Mouse (Mus musculus) lung, postnatal 0 days (tissue): ENCODE results near the gene Olfr1496. TPM values are rescaled to one million over a fixed set of nuclear protein-coding genes. Genes with fewer than 3 reads are reported as not detected.
"Not testable (repeated sequence)": the region's sequence is repeated elsewhere in the genome, so short reads cannot be mapped to it uniquely, and the experiment has no call there.

Experiments
- ATAC-seq: fragments of 200-750 bp; cut with Nextera tagmentation; 2 replicates; pipeline ENCODE4 v1.8.0; 2017; ENCODE audit warnings: moderate library complexity
- DNase-seq: peaks from one replicate; pipeline ENCODE4 v3.0.0-alpha.2; 2016; ENCODE audit warnings: low spot score
- H3K27ac ChIP-seq: fragments of 300-500 bp; sonication (generic); 2 replicates; pipeline ENCODE4 v1.5.1; 2014; ENCODE audit warnings: antibody characterized with exemption, mild to moderate bottlenecking, low read length, mixed read lengths
- H3K27me3 ChIP-seq: fragments of 300-500 bp; sonication (generic); replicated peaks from 2 replicates; pipeline ENCODE4 v1.6.1; 2014; ENCODE audit warnings: low read length, mixed read lengths; ENCODE audit not compliant: insufficient read depth
- H3K36me3 ChIP-seq: fragments of 300-500 bp; sonication (generic); 2 replicates; pipeline ENCODE4 v1.6.1; 2014; ENCODE audit warnings: low read length, mixed read lengths; ENCODE audit not compliant: insufficient read depth
- H3K4me1 ChIP-seq: fragments of 300-500 bp; sonication (generic); 2 replicates; pipeline ENCODE4 v1.6.1; 2014; ENCODE audit warnings: antibody characterized with exemption, low read depth, low read length, mixed read lengths; ENCODE audit not compliant: insufficient read depth
- H3K4me2 ChIP-seq: fragments of 300-500 bp; sonication (generic); replicated peaks from 2 replicates; pipeline ENCODE4 v1.6.1; 2014; ENCODE audit warnings: low read depth, mild to moderate bottlenecking, low read length, moderate library complexity, mixed read lengths
- H3K4me3 ChIP-seq: fragments of 300-500 bp; sonication (generic); 2 replicates; pipeline ENCODE4 v1.5.1; 2014; ENCODE audit warnings: low read depth, low read length
- H3K9ac ChIP-seq: fragments of 300-500 bp; sonication (generic); replicated peaks from 2 replicates; pipeline ENCODE4 v1.6.1; 2014; ENCODE audit warnings: low read depth, mild to moderate bottlenecking
- H3K9me3 ChIP-seq: fragments of 300-500 bp; sonication (generic); 2 replicates; pipeline ENCODE4 v1.6.1; 2016; ENCODE audit warnings: low read length, mixed read lengths
- CTCF ChIP-seq: IDR thresholded peaks from 2 replicates; pipeline ENCODE4 v1.5.1; 2016; ENCODE audit warnings: antibody characterized with exemption, mild to moderate bottlenecking
- EP300 ChIP-seq: IDR thresholded peaks from 2 replicates; pipeline ENCODE4 v1.6.1; 2016; ENCODE audit warnings: antibody characterized with exemption, mild to moderate bottlenecking, control low read depth
- WGBS: fragments of 180-500 bp; shearing (Covaris S2); extraction: QIAGEN DNeasy Blood & Tissue Kit; methylation state at CpG from one replicate; pipeline ENCODE4 v1.1.7; 2014; 5-methylcytosine and 5-hydroxymethylcytosine counted together
- polyA plus RNA-seq: library from polyadenylated mRNA; unstranded; fragments of >200 nt; fragmentation: Nextera tagmentation; extraction: Ambion mirVana; gene quantifications from 2 replicates; pipeline ENCODE4 v1.2.1, GENCODE M21; 2015

The Olfr1496 gene
- polyA plus RNA-seq, result not detected in 2 replicates

DNA sequence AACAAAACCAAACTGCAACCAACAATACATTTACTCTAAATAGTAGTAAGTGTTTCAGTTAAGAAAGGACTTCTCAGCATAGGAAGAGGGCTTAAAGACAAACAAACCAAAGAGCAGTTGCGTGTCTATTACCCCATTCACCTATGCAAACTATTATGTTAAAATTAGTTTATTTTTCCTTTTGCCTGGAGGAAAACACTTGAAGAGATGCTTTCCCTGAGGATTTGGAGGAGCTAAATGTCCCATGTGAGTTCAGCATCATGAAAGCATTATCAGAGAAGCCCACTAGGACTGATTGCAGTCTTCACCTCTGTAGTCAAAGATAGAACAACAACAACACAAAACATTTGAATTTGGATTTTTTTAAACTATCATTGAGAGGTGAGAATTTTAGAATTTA, at the start of gene Olfr1496:
Gene Olfr1496 (plus strand): TSS at position 301 of the 400 bp plus-strand sequence.
- H3K36me3 ChIP-seq, result no peaks in the 10 kb centered on the region
- DNase-seq, result no peak
- H3K4me1 ChIP-seq, result no peaks in the 10 kb centered on the region
- H3K27me3 ChIP-seq, result no peaks in the 10 kb centered on the region
- H3K9me3 ChIP-seq, result no peaks in the 10 kb centered on the region
- H3K4me3 ChIP-seq, result no peak within 1 kb of the TSS
- TF ChIP-seq CTCF (no peak), EP300 (no peak)
- no peak for ATAC-seq
- H3K27ac ChIP-seq, result no peak within 1 kb of the TSS
- H3K9ac ChIP-seq, result no peak within 1 kb of the TSS
- no peak within 1 kb of the TSS for H3K4me2 ChIP-seq
- 73% methylated on average over 1 of the region's 1 CpGs for WGBS

DNA sequence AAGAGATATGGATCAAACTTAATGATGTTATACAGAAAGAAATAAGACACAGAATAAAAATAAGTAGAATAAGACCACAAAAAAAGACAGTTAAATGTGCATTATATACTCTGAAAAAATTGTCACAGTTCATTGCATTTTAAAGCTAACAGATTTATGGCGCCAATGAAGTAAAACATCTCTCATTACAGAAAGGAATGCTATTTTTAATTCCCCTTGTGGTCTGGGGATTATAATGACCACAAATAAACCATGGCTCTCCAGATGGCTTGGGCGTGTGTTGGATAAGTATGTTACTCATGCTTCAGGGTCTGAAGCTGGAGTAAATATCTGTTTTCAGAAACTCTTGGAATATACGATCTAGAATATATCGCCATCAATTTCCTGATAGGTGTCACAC, 38.2 kb upstream of the Olfr1496 start, which contains the start of gene Olfr1494:
Gene Olfr1494 (plus strand): TSS at position 301 of the 400 bp plus-strand sequence.
- H3K4me2 ChIP-seq, result no peak within 1 kb of the TSS
- no peaks in the 10 kb centered on the region for H3K36me3 ChIP-seq
- ATAC-seq (no peak), DNase-seq (no peak)
- H3K9me3 ChIP-seq, result no peaks in the 10 kb centered on the region
- TF ChIP-seq CTCF (no peak), EP300 (no peak)
- no peak within 1 kb of the TSS for H3K4me3 ChIP-seq
- 82% methylated on average over 4 of the region's 4 CpGs for WGBS
- H3K4me1 ChIP-seq, result no peaks in the 10 kb centered on the region
- no peak within 1 kb of the TSS for H3K27ac ChIP-seq
- no peaks in the 10 kb centered on the region for H3K27me3 ChIP-seq
- no peak within 1 kb of the TSS for H3K9ac ChIP-seq

DNA sequence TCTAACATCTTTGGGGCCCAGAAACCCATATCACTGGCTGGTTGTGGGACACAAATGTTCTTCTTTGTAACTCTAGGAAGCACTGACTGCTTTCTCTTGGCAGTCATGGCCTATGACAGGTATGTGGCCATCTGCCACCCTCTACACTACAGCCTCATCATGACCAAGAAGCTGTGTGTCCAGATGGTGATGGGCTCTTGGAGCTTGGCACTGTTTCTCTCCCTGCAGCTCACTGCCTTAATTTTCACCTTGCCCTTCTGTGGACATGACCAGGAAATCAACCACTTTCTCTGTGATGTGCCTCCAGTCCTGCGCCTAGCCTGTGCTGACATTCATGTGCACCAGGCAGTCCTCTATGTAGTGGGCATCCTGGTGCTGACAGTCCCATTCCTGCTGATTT, 28.3 kb upstream of the Olfr1496 start:
- H3K4me3 ChIP-seq, result no peak overlapping the region

DNA sequence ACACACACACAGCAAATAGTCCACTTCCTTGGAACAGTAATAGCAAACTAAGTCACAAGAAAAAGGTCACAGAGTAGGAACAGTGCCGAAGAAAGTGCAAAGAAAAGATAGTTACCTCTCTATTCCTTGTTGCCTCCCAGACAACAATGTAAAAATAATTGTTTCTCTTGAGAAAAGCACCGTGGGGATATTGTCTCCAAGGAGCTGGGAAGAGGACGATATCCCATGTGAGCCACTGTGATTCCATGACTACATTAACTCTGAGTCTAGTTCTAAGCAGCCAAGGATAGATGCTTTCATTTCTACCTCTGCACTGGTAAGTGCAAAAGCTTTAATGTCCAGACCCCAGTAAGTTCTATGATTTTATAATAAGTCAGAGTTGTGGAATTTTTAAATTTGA, 13.4 kb upstream of the Olfr1496 start, which contains the start of gene Olfr1495:
Gene Olfr1495 (plus strand): TSS at position 301 of the 400 bp plus-strand sequence.
- ATAC-seq (no peak), DNase-seq (no peak)
- H3K4me3 ChIP-seq, result no peak within 1 kb of the TSS
- TF ChIP-seq CTCF (no peak), EP300 (no peak)
- H3K9me3 ChIP-seq, result no peaks in the 10 kb centered on the region
- H3K27me3 ChIP-seq, result no peaks in the 10 kb centered on the region
- WGBS, result 75% methylated on average over 3 of the region's 3 CpGs
- H3K4me2 ChIP-seq, result no peak within 1 kb of the TSS
- no peak within 1 kb of the TSS for H3K27ac ChIP-seq
- H3K4me1 ChIP-seq, result no peaks in the 10 kb centered on the region
- H3K9ac ChIP-seq, result no peak within 1 kb of the TSS
- H3K36me3 ChIP-seq, result no peaks in the 10 kb centered on the region

More for the DNA sequence above, 28.3 kb upstream of the Olfr1496 start:
- no peaks in the 10 kb centered on the region for H3K9me3 ChIP-seq
- H3K4me2 ChIP-seq, result no peak overlapping the region
- no peak for TF ChIP-seq CTCF
- ATAC-seq (no peak), DNase-seq (no peak)
- no peak overlapping the region for H3K27ac ChIP-seq
- no peak overlapping the region for H3K9ac ChIP-seq
- no peaks in the 10 kb centered on the region for H3K36me3 ChIP-seq
- no peaks in the 10 kb centered on the region for H3K27me3 ChIP-seq
- H3K4me1 ChIP-seq, result no peaks in the 10 kb centered on the region
- 87% methylated on average over 1 of the region's 1 CpGs for WGBS

DNA sequence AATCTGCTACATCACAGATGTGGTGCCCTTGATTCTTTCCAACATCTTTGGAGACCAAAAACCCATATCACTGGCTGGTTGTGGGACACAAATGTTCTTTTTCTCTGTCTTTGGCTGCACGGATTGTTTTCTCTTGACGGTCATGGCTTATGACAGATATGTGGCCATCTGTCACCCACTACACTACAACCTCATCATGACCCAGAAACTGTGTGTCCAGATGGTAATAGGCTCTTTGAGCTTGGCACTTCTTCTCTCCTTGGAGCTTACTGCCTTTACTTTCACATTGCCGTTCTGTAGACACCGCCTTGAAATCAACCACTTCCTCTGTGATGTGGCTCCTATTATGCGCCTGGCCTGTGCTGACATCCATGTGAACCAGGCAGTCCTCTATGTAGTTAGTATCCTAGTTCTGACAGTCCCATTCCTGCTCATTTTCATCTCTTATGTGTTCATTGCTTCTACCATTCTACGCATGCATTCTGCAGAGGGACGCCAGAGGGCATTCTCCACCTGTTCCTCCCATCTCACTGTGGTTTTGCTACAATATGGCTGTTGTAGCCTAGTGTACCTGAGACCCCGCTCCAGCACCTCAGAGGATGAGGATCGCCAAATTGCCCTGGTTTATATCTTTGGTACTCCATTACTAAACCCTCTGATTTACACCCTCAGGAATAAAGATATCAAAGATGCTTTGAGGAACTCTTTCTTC, 9.0 kb upstream of the Olfr1496 start:
- ATAC-seq (no peak), DNase-seq (no peak)
- no peak overlapping the region for H3K4me2 ChIP-seq
- 85% methylated on average over 9 of the region's 9 CpGs for WGBS
- H3K36me3 ChIP-seq, result no peaks in the 10 kb centered on the region
- H3K27me3 ChIP-seq, result no peaks in the 10 kb centered on the region
- no peak overlapping the region for H3K4me3 ChIP-seq
- no peak overlapping the region for H3K27ac ChIP-seq
- H3K4me1 ChIP-seq, result no peaks in the 10 kb centered on the region
- no peak overlapping the region for H3K9ac ChIP-seq
- H3K9me3 ChIP-seq, result no peaks in the 10 kb centered on the region
- TF ChIP-seq CTCF, result no peak

DNA sequence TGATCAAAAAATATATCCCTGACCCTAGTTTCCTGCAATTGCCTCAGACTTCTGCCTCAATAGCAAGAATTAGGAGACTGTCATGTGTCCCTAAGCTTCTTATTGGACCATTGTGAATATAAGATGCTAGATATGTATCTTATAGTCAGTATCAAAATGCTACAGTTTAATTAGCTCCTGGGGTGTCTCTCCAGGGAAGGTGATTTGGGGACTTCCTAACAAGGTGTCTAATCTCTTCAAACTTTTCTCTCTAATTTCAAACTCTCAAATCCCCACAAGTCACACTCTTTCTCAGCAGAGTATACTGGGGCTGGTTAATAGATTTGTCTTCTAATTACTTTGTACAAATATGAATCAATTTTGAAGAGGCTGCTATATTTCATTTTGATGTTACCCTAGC, 20.4 kb downstream of the Olfr1496 start, which contains the start of gene Olfr1497:
Gene Olfr1497 (minus strand): TSS at position 101 of the 400 bp plus-strand sequence.
- no peaks in the 10 kb centered on the region for H3K4me1 ChIP-seq
- H3K9me3 ChIP-seq, result no peaks in the 10 kb centered on the region
- no peaks in the 10 kb centered on the region for H3K36me3 ChIP-seq
- TF ChIP-seq CTCF (no peak), EP300 (no peak)
- no peak within 1 kb of the TSS for H3K9ac ChIP-seq
- no peak for DNase-seq
- no peak within 1 kb of the TSS for H3K27ac ChIP-seq
- no peaks in the 10 kb centered on the region for H3K27me3 ChIP-seq
- no peak within 1 kb of the TSS for H3K4me2 ChIP-seq
- no peak within 1 kb of the TSS for H3K4me3 ChIP-seq
- no peak for ATAC-seq

DNA sequence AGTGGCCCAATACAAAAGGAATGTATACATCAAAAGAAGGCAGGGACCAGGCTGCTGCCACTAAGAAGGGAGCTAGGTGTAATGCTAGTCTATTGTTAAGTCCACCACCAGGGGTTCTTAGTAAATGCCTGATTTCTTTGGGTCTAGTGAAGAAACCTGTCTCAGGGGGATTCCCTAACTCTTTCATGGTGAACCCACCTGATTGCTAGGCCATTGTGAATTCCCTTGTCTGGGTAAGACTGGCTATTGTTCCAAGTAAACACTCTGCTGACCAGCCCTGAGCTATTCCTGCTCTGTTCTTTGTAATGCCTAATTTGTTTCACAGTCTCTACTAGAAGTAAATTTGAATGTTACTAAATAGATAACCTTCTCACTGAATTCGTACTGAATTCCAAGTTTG, 27.8 kb downstream of the Olfr1496 start:
- WGBS, result 46% methylated on average over 1 of the region's 1 CpGs
- not testable (repeated sequence) for H3K9me3 ChIP-seq, H3K4me2 ChIP-seq, H3K4me3 ChIP-seq, DNase-seq, ATAC-seq, H3K4me1 ChIP-seq, H3K9ac ChIP-seq, H3K27me3 ChIP-seq, H3K36me3 ChIP-seq, H3K27ac ChIP-seq
